Mouse (Mus musculus): ENCODE measurements at regions not wholly inside any gene's neighbourhood (a gene's known extent, or its start where the extent isn't known, plus 50 kb on each side); places are given as distances from the start of the nearest gene placed in this dataset.
"Not testable (repeated sequence)": the region's sequence is repeated elsewhere in the genome, so short reads cannot be mapped to it uniquely, and the experiment has no call there.

DNA sequence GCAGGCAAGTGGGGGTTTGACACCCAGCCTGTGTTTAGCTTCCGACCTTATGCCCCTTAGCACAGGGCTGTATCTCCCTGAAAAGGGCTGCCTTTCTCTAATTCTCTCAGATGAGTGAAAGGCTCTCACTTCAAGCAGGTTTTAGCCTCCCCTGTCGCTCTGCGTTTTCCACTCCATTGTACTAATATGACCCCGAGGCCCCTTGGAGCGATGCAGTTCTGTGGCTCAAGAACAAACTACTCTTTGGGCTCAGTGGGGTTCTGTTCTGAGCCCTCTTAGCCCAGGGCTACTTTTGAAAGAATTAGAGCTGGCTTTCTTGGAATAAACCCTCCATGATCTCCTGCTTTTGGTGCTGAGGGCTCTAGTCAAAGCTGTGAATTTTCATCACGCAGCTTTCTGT, 53.4 kb upstream of the Castor2 start:
- Histone ChIP-seq H3K9me3 (replicated peaks; ENCODE audit: control insufficient read depth, low read length) (peaks cover 7% of the 10 kb centered on the region), H3K4me2 (ENCODE audit: low read depth, low read length) (no peak overlapping the region), H3K4me1 (ENCODE audit: control insufficient read depth, insufficient read depth, low read length) (no peaks in the 10 kb centered on the region), H3K9ac (ENCODE audit: low read length) (no peak overlapping the region), H3K27me3 (ENCODE audit: control insufficient read depth, insufficient read depth, low read length) (no peaks in the 10 kb centered on the region), H3K27ac (ENCODE audit: low read length) (no peak overlapping the region), H3K4me3 (ENCODE audit: low read length) (no peak overlapping the region), H3K36me3 (ENCODE audit: control insufficient read depth, insufficient read depth) (no peaks in the 10 kb centered on the region)
- ATAC-seq (replicated peaks; ENCODE audit: extremely low read depth, insufficient read depth, low FRiP score) = no peak
- WGBS = 83% methylated on average over 6 of the region's 6 CpGs

DNA sequence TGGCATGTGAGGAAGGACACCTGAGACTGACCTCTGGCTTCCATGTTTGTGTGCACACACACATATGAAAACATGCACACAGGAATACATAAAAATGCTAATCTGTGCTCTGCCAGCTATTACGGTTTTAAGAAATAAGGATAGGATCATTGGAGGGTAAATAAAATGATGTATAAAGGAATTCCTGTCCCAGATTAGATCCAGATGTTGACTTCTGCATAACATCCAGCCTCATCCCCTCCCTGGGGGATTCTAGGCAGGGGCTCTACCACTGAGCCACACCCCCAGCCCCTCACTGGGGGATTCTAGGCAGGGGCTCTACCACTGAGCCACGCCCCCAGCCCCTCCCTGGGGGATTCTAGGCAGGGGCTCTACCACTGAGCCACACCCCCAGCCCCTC, 56.6 kb upstream of the Castor2 start:
- H3K27me3 ChIP-seq (ENCODE audit: control insufficient read depth, insufficient read depth, low read length); H3K9me3 ChIP-seq (replicated peaks; ENCODE audit: control insufficient read depth, low read length); H3K9ac ChIP-seq (ENCODE audit: low read length); H3K36me3 ChIP-seq (ENCODE audit: control insufficient read depth, insufficient read depth); ATAC-seq (replicated peaks; ENCODE audit: extremely low read depth, insufficient read depth, low FRiP score); H3K27ac ChIP-seq (ENCODE audit: low read length); H3K4me1 ChIP-seq (ENCODE audit: control insufficient read depth, insufficient read depth, low read length); H3K4me3 ChIP-seq (ENCODE audit: low read length); H3K4me2 ChIP-seq (ENCODE audit: low read depth, low read length): not testable (repeated sequence)
- WGBS = 79% methylated on average over 1 of the region's 2 CpGs

DNA sequence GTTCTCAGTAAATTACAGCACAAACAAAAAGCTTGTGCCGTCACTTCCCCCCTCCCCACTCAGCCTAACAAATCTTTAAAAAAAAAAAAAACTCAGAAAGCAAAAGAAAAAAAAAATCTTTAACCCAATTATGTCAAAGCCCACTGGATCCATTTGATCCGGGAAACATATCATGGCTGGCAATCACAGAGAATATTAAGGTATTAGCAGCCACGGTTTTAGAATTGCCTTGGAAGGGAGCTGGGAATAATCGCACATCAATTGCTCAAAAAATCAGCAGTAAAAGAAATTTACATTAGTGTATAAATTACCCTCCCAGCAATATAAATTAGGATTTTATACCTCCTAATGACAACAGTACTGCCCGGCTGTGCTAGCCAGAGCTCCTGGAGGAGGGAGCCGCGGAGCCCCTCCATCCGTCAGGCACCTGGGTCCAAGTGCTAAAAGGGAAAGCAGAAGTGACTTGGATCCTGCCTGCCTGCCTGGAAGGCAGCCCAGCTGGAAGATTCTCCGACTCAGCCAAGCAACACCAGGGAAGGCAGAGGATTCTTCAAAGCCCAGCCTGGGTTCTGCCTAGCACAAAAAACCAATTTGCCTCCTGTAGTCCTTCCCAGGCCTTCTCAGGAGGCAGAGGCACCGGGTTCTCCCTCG, 72.1 kb upstream of the Castor2 start:
- Histone ChIP-seq H3K4me3 (ENCODE audit: low read length) (no peak overlapping the region), H3K4me2 (ENCODE audit: low read depth, low read length) (no peak overlapping the region), H3K9me3 (replicated peaks; ENCODE audit: control insufficient read depth, low read length) (0 out of 2 replicates have a peak, but pooled peaks cover 3% of the 10 kb centered on the region), H3K36me3 (ENCODE audit: control insufficient read depth, insufficient read depth) (no peaks in the 10 kb centered on the region), H3K4me1 (ENCODE audit: control insufficient read depth, insufficient read depth, low read length) (peaks cover 2% of the 10 kb centered on the region; the same call in 1 of the 2 replicates), H3K27me3 (ENCODE audit: control insufficient read depth, insufficient read depth, low read length) (no peaks in the 10 kb centered on the region), H3K27ac (ENCODE audit: low read length) (no peak overlapping the region), H3K9ac (ENCODE audit: low read length) (no peak overlapping the region)
- ATAC-seq (replicated peaks; ENCODE audit: extremely low read depth, insufficient read depth, low FRiP score) = no peak
- 51% methylated on average over 11 of the region's 11 CpGs for WGBS

DNA sequence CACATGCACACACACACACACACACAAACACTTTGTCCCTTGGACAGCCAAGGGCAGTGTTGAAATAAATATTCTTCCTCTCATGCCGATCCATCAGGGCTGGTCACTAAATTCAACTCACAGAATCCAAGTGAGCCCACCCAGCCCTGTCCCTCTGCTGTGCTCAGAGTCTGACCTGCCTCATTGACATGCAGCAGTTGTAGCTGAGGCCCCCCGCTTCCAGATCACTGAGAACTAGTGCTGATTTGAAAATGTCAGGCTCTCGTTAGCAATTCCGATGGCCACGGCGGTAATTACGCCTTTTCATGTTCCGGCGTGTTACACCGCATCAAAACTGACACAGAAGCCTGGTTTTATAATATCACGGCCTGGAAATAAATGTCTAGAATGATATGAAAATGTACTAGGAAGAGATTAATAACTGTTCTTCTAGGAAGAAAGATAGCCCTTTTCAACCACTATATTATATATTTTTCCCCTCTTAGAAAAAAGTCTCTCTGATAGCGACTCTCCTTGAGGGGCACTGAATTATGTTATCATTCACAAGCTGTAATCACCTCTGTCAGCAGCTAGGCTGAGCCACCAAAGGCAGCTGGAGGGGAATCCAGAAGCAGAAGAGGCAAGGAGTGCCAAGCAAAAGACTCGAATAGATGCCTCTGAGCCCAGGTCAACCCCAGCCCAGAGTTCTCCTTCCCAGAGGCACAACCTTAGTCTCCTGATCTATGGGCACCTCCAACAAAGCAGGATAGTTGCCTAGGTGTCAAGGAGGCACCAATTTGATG, 79.7 kb upstream of the Castor2 start:
- no peak overlapping the region for H3K4me3 ChIP-seq (ENCODE audit: low read length)

DNA sequence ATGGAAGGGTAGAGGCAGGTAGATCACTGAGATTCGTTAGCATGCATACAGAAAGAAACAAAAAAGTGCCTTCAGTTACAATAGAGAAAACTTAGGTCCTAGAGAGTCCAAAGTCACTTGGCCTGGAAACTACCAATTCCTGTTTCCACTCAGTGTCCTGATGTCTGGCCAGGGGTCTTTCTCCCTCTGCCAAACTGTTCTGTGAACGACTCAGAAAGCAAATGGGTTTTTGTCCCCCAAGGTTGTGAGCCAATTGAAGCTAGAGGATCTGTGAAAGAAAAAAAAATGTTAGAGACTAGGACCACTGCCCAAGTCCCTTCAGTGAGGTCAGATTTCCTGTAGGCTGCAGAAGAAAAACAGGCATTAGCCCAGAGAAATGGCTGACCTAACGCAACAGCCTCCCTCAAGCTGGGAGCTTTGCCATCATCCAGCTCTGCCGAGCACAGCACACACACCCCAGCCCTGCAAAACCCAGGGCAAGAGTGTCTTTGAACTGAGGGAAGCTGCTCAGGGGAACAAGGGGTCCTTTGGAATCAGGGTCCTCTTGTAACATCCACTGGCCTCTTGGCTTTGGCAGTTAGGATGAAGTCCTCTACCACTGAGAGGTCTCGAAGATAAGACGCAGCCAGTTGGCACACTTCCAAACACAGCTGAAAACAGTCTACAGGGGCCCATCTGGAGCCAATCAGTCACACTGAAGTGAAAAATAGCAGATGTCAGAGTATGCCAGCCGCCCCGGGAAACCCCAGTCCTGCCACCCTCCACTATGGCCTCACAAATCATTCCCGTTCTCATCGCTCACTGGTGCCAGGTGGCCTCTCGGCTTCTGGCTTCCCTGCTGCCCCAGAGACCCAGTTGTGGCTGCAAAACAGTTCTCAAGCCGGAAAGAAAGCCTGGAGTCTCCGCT, 85.0 kb upstream of the Castor2 start:
- ATAC-seq (replicated peaks; ENCODE audit: extremely low read depth, insufficient read depth, low FRiP score) = peak; percentile 93

More for the DNA sequence above, 79.7 kb upstream of the Castor2 start:
- ATAC-seq (replicated peaks; ENCODE audit: extremely low read depth, insufficient read depth, low FRiP score) = no peak
- Histone ChIP-seq H3K4me2 (ENCODE audit: low read depth, low read length) (no peak overlapping the region), H3K27me3 (ENCODE audit: control insufficient read depth, insufficient read depth, low read length) (no peaks in the 10 kb centered on the region), H3K9me3 (replicated peaks; ENCODE audit: control insufficient read depth, low read length) (0 out of 2 replicates have a peak, but pooled peaks cover 3% of the 10 kb centered on the region), H3K4me1 (ENCODE audit: control insufficient read depth, insufficient read depth, low read length) (peaks cover 6% of the 10 kb centered on the region), H3K27ac (ENCODE audit: low read length) (no peak overlapping the region), H3K36me3 (ENCODE audit: control insufficient read depth, insufficient read depth) (no peaks in the 10 kb centered on the region), H3K9ac (ENCODE audit: low read length) (no peak overlapping the region)
- 50% methylated on average over 13 of the region's 13 CpGs for WGBS

DNA sequence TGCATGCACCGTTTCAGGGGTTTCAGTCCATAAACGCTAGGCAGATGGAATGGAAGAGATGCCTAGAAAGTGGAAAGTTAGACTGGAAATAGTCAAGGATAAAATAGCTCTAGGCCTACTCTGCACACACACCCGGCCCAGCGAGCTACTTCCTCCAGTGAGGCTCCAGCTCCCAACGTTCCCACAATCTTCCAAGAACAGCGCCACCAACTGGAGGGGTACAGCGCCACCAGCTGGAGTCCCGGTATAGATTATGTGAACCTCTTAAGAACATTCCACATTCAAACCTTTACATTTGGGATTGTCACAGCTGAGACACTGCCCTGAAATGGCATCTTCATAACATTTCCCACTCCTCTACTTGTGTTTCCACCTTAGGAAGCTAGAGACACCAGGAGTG, 86.3 kb upstream of the Castor2 start:
- H3K9me3 ChIP-seq (replicated peaks; ENCODE audit: control insufficient read depth, low read length) = no peaks in the 10 kb centered on the region
- no peak overlapping the region for H3K9ac ChIP-seq (ENCODE audit: low read length)
- ATAC-seq (replicated peaks; ENCODE audit: extremely low read depth, insufficient read depth, low FRiP score) = no peak
- H3K27me3 ChIP-seq (ENCODE audit: control insufficient read depth, insufficient read depth, low read length) = no peaks in the 10 kb centered on the region
- no peaks in the 10 kb centered on the region for H3K36me3 ChIP-seq (ENCODE audit: control insufficient read depth, insufficient read depth)
- 84% methylated on average over 8 of the region's 8 CpGs for WGBS
- peaks cover 20% of the 10 kb centered on the region for H3K4me1 ChIP-seq (ENCODE audit: control insufficient read depth, insufficient read depth, low read length)
- H3K4me2 ChIP-seq (ENCODE audit: low read depth, low read length) = no peak overlapping the region
- H3K4me3 ChIP-seq (ENCODE audit: low read length) = no peak overlapping the region
- H3K27ac ChIP-seq (ENCODE audit: low read length) = no peak overlapping the region

More for the DNA sequence above, 85.0 kb upstream of the Castor2 start:
- Histone ChIP-seq H3K27me3 (ENCODE audit: control insufficient read depth, insufficient read depth, low read length) (no peaks in the 10 kb centered on the region), H3K27ac (ENCODE audit: low read length) (peak overlapping the region; percentile 87), H3K9ac (ENCODE audit: low read length) (peak overlapping the region; percentile 41), H3K4me3 (ENCODE audit: low read length) (no peak overlapping the region), H3K36me3 (ENCODE audit: control insufficient read depth, insufficient read depth) (no peaks in the 10 kb centered on the region), H3K4me2 (ENCODE audit: low read depth, low read length) (peak overlapping the region; percentile 42), H3K9me3 (replicated peaks; ENCODE audit: control insufficient read depth, low read length) (no peaks in the 10 kb centered on the region), H3K4me1 (ENCODE audit: control insufficient read depth, insufficient read depth, low read length) (peaks cover 20% of the 10 kb centered on the region)
- WGBS = 15% methylated on average over 13 of the region's 13 CpGs

DNA sequence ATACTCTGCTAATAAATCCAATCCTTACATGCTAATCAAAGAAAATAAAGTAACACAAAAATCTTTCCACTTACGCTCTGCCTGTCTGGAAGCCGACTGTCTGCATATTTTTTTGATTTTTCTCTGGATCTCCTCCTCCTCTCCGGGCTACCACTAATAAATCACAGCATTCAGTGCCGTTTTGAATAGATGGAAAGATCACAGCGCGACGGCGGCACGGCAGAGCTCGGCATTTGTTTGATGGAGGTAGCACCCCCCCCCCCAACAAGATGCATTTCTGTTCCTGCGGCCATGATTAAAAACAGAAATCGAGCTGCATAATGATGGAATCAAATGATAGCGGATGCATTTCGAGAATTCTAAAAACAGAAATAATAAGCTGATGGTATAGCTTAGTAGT, 89.7 kb upstream of the Castor2 start:
- ATAC-seq (replicated peaks; ENCODE audit: extremely low read depth, insufficient read depth, low FRiP score) = no peak
- H3K27ac ChIP-seq (ENCODE audit: low read length) = no peak overlapping the region
- peaks cover 17% of the 10 kb centered on the region for H3K4me1 ChIP-seq (ENCODE audit: control insufficient read depth, insufficient read depth, low read length)
- no peak overlapping the region for H3K9ac ChIP-seq (ENCODE audit: low read length)
- no peak overlapping the region for H3K4me2 ChIP-seq (ENCODE audit: low read depth, low read length)
- no peak overlapping the region for H3K4me3 ChIP-seq (ENCODE audit: low read length)
- H3K9me3 ChIP-seq (replicated peaks; ENCODE audit: control insufficient read depth, low read length) = no peaks in the 10 kb centered on the region
- WGBS = 85% methylated on average over 14 of the region's 14 CpGs
- H3K27me3 ChIP-seq (ENCODE audit: control insufficient read depth, insufficient read depth, low read length) = no peaks in the 10 kb centered on the region
- H3K36me3 ChIP-seq (ENCODE audit: control insufficient read depth, insufficient read depth) = no peaks in the 10 kb centered on the region

DNA sequence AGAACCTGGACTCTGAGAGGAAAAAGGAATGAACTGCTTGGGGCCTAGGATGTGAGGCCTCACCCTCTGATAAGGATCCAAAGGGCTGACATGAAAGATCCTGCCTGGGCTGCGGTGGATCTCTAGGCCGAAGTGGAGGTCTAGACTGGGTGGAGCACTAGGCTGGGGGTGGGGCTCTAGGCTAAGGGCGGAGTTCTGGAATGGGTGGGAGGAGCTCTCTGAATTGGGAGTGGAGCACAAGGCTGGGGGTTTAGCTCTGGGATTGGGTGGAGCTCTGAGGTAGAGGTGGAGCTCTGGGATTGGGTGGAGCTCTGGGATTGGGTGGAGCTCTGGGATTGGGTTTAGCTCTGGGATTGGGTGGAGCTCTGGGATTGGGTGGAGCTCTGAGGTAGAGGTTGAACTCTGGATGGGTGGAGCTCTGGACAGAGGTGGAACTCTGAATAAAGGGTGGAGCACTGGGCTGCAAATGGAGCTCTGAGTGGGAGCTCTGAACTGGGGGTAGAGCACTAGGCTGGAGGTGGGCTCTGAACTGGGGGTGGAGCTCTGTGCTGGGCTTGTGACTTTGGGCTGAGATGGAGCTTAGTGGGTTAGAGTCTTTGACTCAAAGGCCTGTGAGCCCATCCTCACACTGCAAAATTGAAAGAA, 92.3 kb upstream of the Castor2 start:
- H3K4me3 ChIP-seq (ENCODE audit: low read length) = no peak overlapping the region
- peak; percentile 60 for ATAC-seq (replicated peaks; ENCODE audit: extremely low read depth, insufficient read depth, low FRiP score)
- no peaks in the 10 kb centered on the region for H3K27me3 ChIP-seq (ENCODE audit: control insufficient read depth, insufficient read depth, low read length)
- no peaks in the 10 kb centered on the region for H3K36me3 ChIP-seq (ENCODE audit: control insufficient read depth, insufficient read depth)
- H3K4me2 ChIP-seq (ENCODE audit: low read depth, low read length) = no peak overlapping the region
- WGBS = 14% methylated on average over 3 of the region's 3 CpGs
- no peaks in the 10 kb centered on the region for H3K9me3 ChIP-seq (replicated peaks; ENCODE audit: control insufficient read depth, low read length)
- no peak overlapping the region for H3K9ac ChIP-seq (ENCODE audit: low read length)
- no peak overlapping the region for H3K27ac ChIP-seq (ENCODE audit: low read length)
- peaks cover 4% of the 10 kb centered on the region for H3K4me1 ChIP-seq (ENCODE audit: control insufficient read depth, insufficient read depth, low read length)

Data from heart, embryonic 16.5 days (tissue).